24 mouse cellular contexts compared by ENCODE assay signal in the genomic region with DNA sequence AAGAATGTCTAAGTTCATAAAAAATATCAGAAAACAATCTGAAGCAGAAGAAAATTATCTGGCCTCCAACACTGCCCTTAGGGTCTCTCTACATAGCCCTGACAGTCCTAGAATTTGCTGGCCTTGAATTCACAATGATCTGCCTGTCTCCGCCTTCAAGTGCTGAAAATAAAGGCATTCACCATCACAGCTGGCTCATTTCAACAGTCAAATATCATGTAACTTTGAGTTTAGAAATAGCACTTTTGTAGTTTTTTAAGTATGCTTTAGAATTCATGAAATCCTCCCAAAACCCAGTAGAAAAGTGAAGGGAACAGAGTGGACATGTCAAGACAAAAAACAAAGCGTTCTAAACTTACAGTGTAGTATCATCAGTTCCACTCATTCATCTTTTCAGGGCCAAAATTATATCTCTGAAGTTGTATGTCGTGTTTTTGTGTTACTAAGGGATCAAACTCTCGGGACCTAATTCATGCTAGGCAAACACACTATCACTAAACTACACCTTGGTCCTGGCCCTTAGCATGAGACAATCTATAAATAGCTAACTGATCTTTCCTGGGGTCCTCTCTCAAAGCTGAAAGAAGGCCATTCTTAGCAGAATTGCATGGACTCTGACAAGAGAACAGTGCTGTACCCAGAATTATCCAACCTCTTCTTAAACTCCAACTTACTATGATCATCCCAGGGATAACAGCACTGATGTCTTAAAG.
DNase-seq lines count a peak whose midpoint lies in the region; ATAC-seq and TF ChIP-seq lines count a peak whose summit lies in the region.
"Had no signal": no experiment of that assay in that cellular context is flagged by ENCODE, and none has a peak within 500 bp of the region (broad histone marks: within the 10 kb centered on the region; RNA-seq: fewer than 3 reads in every experiment).

No protein-coding gene starts in this region.

- H3K4me2 ChIP-seq in kidney, embryonic 15.5 days, result no peak overlapping the region
- H3K4me2 ChIP-seq in lung, postnatal 0 days (replicated peaks; ENCODE audit: low read depth, low read length), result no peak overlapping the region
- H3K4me2 ChIP-seq: hindbrain, embryonic 13.5 days; limb, embryonic 13.5 days; midbrain, embryonic 12.5 days had no signal

- no peak for TF ChIP-seq CTCF in lung, postnatal 0 days (IDR thresholded peaks at IDR 0.05)
- no peak for TF ChIP-seq CTCF in lung, adult 2 months (IDR thresholded peaks at IDR 0.05; ENCODE audit: insufficient read depth, low read length)

- H3K27ac ChIP-seq in kidney, embryonic 15.5 days, result peak overlapping the region; percentile 37; the same call in 1 of the 2 replicates
- no peak overlapping the region for H3K27ac ChIP-seq in lung, postnatal 0 days (ENCODE audit: low read length)
- H3K27ac ChIP-seq: forebrain, embryonic 10.5 days; hindbrain, embryonic 13.5 days; limb, embryonic 13.5 days; macrophage; midbrain, embryonic 12.5 days had no signal

- no peak overlapping the region for H3K4me3 ChIP-seq in kidney, embryonic 15.5 days (replicated peaks)
- no peak overlapping the region for H3K4me3 ChIP-seq in lung, postnatal 0 days (ENCODE audit: low read depth, low read length)
- H3K4me3 ChIP-seq in lung, adult 2 months (replicated peaks; ENCODE audit: extremely low read depth, low read depth, low read length), result no peak overlapping the region
- H3K4me3 ChIP-seq: forebrain, embryonic 10.5 days; hindbrain, embryonic 13.5 days; limb, embryonic 13.5 days; midbrain, embryonic 12.5 days had no signal

- no peaks in the 10 kb centered on the region for H3K9me3 ChIP-seq in kidney, embryonic 15.5 days (replicated peaks)
- H3K9me3 ChIP-seq in lung, postnatal 0 days (ENCODE audit: low read length), result no peaks in the 10 kb centered on the region
- H3K9me3 ChIP-seq: forebrain, embryonic 10.5 days; hindbrain, embryonic 13.5 days; limb, embryonic 13.5 days; midbrain, embryonic 12.5 days had no signal

- no peak for ATAC-seq in kidney, embryonic 15.5 days (replicated peaks; ENCODE audit: low FRiP score)
- ATAC-seq in lung, postnatal 0 days, result peak; percentile 41; the same call in 1 of the 2 replicates
- peak; percentile 25; the same call in 1 of the 2 replicates for ATAC-seq in erythroblast, adult 5-6 weeks (replicated peaks; ENCODE audit: low FRiP score, poor library complexity, severe bottlenecking)
- peak; percentile 17; the same call in 1 of the 2 replicates for ATAC-seq in megakaryocyte progenitor cell, adult 5-6 weeks (replicated peaks; ENCODE audit: poor library complexity)
- ATAC-seq: CD4-positive, CD25-positive, alpha-beta regulatory T cell, adult 4 months; forebrain, embryonic 16.5 days had no signal

- TF ChIP-seq EP300 in lung, postnatal 0 days (IDR thresholded peaks at IDR 0.05), result no peak

- H3K9ac ChIP-seq in kidney, embryonic 15.5 days, result no peak overlapping the region
- H3K9ac ChIP-seq in lung, postnatal 0 days (replicated peaks; ENCODE audit: low read depth), result no peak overlapping the region
- H3K9ac ChIP-seq: hindbrain, embryonic 13.5 days; limb, embryonic 13.5 days; midbrain, embryonic 12.5 days had no signal

- no peaks in the 10 kb centered on the region for H3K36me3 ChIP-seq in kidney, embryonic 15.5 days
- no peaks in the 10 kb centered on the region for H3K36me3 ChIP-seq in lung, postnatal 0 days (ENCODE audit: insufficient read depth, low read length)
- H3K36me3 ChIP-seq: forebrain, embryonic 10.5 days; hindbrain, embryonic 13.5 days; limb, embryonic 13.5 days; midbrain, embryonic 12.5 days had no signal

- no peaks in the 10 kb centered on the region for H3K27me3 ChIP-seq in kidney, embryonic 15.5 days
- H3K27me3 ChIP-seq in lung, postnatal 0 days (replicated peaks; ENCODE audit: insufficient read depth, low read length), result no peaks in the 10 kb centered on the region
- H3K27me3 ChIP-seq: hindbrain, embryonic 13.5 days; limb, embryonic 13.5 days had no signal

- H3K4me1 ChIP-seq in kidney, embryonic 15.5 days, result no peaks in the 10 kb centered on the region
- no peaks in the 10 kb centered on the region for H3K4me1 ChIP-seq in lung, postnatal 0 days (ENCODE audit: insufficient read depth, low read depth, low read length)
- H3K4me1 ChIP-seq in lung, adult 2 months (ENCODE audit: control insufficient read depth, insufficient read depth, low read length), result peaks cover 3% of the 10 kb centered on the region; the same call in 1 of the 2 replicates
- H3K4me1 ChIP-seq: hindbrain, embryonic 13.5 days; limb, embryonic 13.5 days had no signal

- no peak for DNase-seq in kidney, adult 8-10 months
- DNase-seq in lung, postnatal 0 days (ENCODE audit: low spot score), result peak; percentile 57
- DNase-seq in lung, adult 2 months, result no peak
- DNase-seq in left cerebral cortex, adult 8-10 months (ENCODE audit: low spot score in 2 of 2), result no peak
- DNase-seq: adrenal gland, postnatal 25 days; cerebellum, adult 9-10 months; gastrocnemius, postnatal 14 days; heart, adult 18-20 months; heart, postnatal 36 days; kidney, adult 11 months; kidney, postnatal 36 days; layer of hippocampus, postnatal 36 days; right cerebral cortex, postnatal 25 days; thymus, postnatal 14 days had no signal

- WGBS in kidney, embryonic 15.5 days, result 71% methylated on average over 4 of the region's 4 CpGs
- WGBS in lung, postnatal 0 days, result 54% methylated on average over 4 of the region's 4 CpGs
- 71% methylated on average over 4 of the region's 4 CpGs for WGBS in lung, adult 2 months

- TF ChIP-seq POLR2A in lung, adult 2 months (IDR thresholded peaks at IDR 0.05; ENCODE audit: borderline replicate concordance, extremely low read depth, low read depth, low read length), result no peak
